Mouse (Mus musculus) E14TG2a.4 (cell line): ENCODE measurements around the gene Gm37240.

Source experiments
- H3K27me3 ChIP-seq: 2 replicates; pipeline ENCODE4 v1.6.1; 2014; ENCODE audit warnings: low read length, control low read depth; ENCODE audit not compliant: insufficient read depth
- H3K36me3 ChIP-seq: 2 replicates; pipeline ENCODE4 v1.6.1; 2014; ENCODE audit warnings: low read length, control low read depth; ENCODE audit not compliant: insufficient read depth
- H3K4me1 ChIP-seq: replicated peaks from 2 replicates; pipeline ENCODE4 v1.6.1; 2014; ENCODE audit warnings: low read depth, low read length, control low read depth
- H3K4me3 ChIP-seq: replicated peaks from 2 replicates; pipeline ENCODE4 v1.5.1; 2014; ENCODE audit warnings: mild to moderate bottlenecking, low read length
- H3K9me3 ChIP-seq: 2 replicates; pipeline ENCODE4 v1.6.1; 2014; ENCODE audit warnings: low read length, control low read depth
- CTCF ChIP-seq: conservative IDR thresholded peaks from 2 replicates; pipeline ENCODE4 v1.5.1; 2014; ENCODE audit warnings: low read length
- NANOG ChIP-seq: IDR thresholded peaks from 2 replicates; pipeline ENCODE4 v1.6.1; 2014; ENCODE audit warnings: borderline replicate concordance, low read length, mixed read lengths
- POU5F1 ChIP-seq: IDR thresholded peaks from 2 replicates; pipeline ENCODE4 v1.6.1; 2014; ENCODE audit warnings: low read length, borderline replicate concordance

Gm37240 gene

DNA sequence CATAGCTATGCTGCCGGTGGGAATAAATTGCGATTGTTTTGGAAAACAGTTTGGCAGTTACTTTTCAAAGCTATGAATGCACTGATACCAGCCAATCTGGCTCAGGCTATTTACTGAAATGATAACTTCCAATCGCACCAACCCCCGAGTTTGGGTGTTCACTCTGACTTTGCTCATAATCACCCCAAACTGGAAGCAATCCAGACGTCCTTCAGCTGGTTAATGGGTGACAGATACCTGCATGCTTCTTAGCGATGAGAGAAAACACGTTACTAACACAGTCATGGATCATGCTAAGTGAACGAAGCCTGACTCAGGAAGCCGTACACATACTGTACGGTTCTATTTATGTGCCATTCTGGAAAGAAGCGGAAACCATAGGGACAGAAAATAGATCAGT lies 702.4 kb downstream of the Gm37240 start:
- Histone ChIP-seq H3K4me1 (peaks cover 20% of the 10 kb centered on the region), H3K27me3 (peaks cover 19% of the 10 kb centered on the region; the same call in 1 of the 2 replicates), H3K4me3 (no peak overlapping the region), H3K9me3 (peaks cover 13% of the 10 kb centered on the region), H3K36me3 (no peaks in the 10 kb centered on the region)
- no peak for TF ChIP-seq CTCF
- no peak for TF ChIP-seq POU5F1
- no peak for TF ChIP-seq NANOG

DNA sequence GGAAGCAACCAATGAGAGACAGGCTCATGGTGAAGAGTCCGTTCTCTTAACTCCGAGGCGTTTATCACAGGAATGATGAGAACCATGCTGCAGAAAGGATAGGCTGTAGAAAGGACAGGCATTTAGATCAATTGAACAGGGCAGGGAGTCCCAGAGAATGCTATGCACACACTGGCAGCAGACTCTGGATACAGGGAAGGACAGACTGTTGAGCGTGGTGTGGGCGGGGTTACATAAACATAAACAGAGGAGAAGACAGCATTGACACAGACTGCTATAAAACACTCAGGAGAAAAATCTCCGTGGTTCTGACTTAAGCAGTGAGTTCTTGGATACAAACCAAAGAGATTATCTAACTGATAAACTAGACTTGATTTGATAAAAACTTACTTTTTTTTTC lies 703.2 kb downstream of the Gm37240 start:
- Histone ChIP-seq H3K36me3 (no peaks in the 10 kb centered on the region), H3K4me3 (no peak overlapping the region), H3K9me3 (peaks cover 13% of the 10 kb centered on the region), H3K27me3 (peaks cover 19% of the 10 kb centered on the region; the same call in 1 of the 2 replicates), H3K4me1 (peaks cover 20% of the 10 kb centered on the region)
- TF ChIP-seq POU5F1 = no peak
- TF ChIP-seq NANOG = no peak
- TF ChIP-seq CTCF = no peak

DNA sequence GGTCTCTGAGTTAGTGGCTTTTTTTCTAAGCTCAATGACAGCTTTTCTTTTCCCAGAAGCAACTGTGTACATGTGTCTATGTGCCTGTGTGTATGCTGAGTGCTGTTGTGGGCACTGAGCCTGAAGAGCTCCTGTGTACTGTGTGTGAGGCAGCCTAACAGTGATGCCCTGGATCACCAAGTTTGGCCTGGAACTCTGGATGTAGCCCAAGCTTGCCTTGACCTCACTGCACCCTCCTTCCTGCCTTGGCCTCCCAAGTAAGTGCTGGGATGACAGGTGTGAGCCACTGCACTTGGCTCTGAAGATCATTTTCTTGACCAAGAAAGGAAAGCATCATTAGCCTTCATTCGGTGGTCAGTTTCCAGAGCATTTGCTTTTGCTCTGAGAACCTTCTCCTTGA lies 710.6 kb downstream of the Gm37240 start:
- no peak overlapping the region for H3K4me3 ChIP-seq
- no peaks in the 10 kb centered on the region for H3K36me3 ChIP-seq
- TF ChIP-seq CTCF (no peak), POU5F1 (no peak), NANOG (no peak)
- 0 out of 2 replicates have a peak, but pooled peaks cover 12% of the 10 kb centered on the region for H3K27me3 ChIP-seq
- no peaks in the 10 kb centered on the region; the same call in 1 of the 2 replicates for H3K4me1 ChIP-seq
- H3K9me3 ChIP-seq = no peaks in the 10 kb centered on the region

GRCm38 (mm10) chr3:85174542-85175469 lies 712.5 kb downstream of the Gm37240 start:
- Histone ChIP-seq H3K9me3 (no peaks in the 10 kb centered on the region), H3K27me3 (0 out of 2 replicates have a peak, but pooled peaks cover 12% of the 10 kb centered on the region), H3K4me3 (no peak overlapping the region), H3K4me1 (no peaks in the 10 kb centered on the region; the same call in 1 of the 2 replicates), H3K36me3 (no peaks in the 10 kb centered on the region)
- no peak for TF ChIP-seq CTCF

DNA sequence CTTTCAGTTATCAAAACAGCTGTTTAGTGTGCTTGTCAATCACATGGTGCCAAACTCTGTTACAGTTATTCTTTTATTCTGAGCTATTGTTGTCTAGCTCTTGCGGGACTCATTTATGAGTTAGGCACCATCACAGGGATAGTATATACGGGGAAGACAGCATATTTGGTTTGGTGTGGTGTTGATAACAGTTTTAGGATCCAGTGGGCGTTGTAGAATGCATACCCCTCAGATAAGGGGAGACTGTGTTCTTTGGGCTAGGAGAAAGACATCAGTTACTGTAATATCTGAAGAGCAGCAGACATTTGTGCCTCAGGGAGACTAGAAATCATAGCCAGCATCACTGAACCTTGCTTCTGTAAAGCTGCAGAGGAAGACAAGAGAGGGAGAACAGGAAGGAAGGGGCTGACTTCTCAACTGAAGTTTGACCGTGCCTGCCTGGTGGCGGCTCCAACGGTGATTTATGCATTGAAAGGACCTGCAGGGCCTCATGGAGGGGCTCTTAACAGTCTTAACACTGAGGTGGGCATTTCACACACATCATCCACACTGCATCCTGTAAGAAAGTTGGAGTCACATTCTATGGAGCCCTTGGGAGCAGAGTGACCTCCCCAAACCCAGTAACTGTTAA lies 713.8 kb downstream of the Gm37240 start:
- H3K36me3 ChIP-seq = no peaks in the 10 kb centered on the region
- TF ChIP-seq NANOG (no peak), CTCF (no peak), POU5F1 (no peak)
- H3K4me3 ChIP-seq = no peak overlapping the region
- no peaks in the 10 kb centered on the region for H3K9me3 ChIP-seq
- H3K4me1 ChIP-seq = no peaks in the 10 kb centered on the region; the same call in 1 of the 2 replicates
- H3K27me3 ChIP-seq = 0 out of 2 replicates have a peak, but pooled peaks cover 12% of the 10 kb centered on the region

DNA sequence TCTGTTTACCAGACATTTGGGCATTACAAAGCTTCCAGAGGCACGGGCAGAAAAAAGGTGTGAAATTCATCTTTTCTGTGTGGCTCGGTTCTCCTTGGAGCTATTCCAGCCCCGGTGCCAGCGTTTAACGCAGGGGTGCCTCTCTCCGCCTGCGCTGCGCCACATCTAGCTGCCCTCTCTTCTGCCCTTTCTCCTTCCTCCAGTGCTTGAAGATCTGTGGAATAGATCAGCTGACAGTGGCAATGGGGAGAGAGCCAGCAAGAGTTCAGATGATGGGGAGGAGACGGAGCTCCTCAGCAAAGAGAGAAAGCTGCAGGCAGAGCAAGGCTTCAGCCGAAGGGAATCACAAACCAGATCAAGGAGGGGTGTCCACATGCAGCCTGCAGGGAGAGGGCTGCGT lies 714.8 kb downstream of the Gm37240 start:
- H3K4me3 ChIP-seq = no peak overlapping the region
- H3K27me3 ChIP-seq = 0 out of 2 replicates have a peak, but pooled peaks cover 12% of the 10 kb centered on the region
- TF ChIP-seq CTCF (no peak), POU5F1 (no peak), NANOG (no peak)
- no peaks in the 10 kb centered on the region for H3K9me3 ChIP-seq
- no peaks in the 10 kb centered on the region; the same call in 1 of the 2 replicates for H3K4me1 ChIP-seq
- no peaks in the 10 kb centered on the region for H3K36me3 ChIP-seq

GRCm38 (mm10) chr3:85172096-85172495 lies 715.2 kb downstream of the Gm37240 start:
- no peak for TF ChIP-seq NANOG
- TF ChIP-seq POU5F1 = no peak
- TF ChIP-seq CTCF = no peak
- Histone ChIP-seq H3K27me3 (0 out of 2 replicates have a peak, but pooled peaks cover 12% of the 10 kb centered on the region), H3K4me1 (no peaks in the 10 kb centered on the region; the same call in 1 of the 2 replicates), H3K4me3 (no peak overlapping the region), H3K36me3 (no peaks in the 10 kb centered on the region), H3K9me3 (no peaks in the 10 kb centered on the region)

DNA sequence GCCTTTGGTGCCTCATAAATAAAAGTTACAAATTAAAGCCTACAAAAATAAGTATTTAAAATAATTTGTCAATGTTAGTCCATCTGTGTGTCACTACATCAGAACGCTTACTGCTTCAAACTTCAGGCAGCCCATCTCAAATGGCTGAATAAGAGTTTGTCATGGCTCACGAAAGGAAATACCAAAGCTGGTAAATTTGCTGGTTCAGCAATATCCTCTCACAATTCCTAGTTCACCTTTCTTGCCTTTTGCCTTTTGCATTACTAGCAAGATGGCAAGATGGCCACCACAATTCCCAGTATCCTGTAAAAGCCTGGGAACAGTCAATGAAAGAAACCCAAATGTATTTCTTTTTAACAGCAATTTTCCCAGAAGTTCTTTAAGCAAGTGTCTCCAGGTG lies 718.5 kb downstream of the Gm37240 start:
- Histone ChIP-seq H3K27me3 (0 out of 2 replicates have a peak, but pooled peaks cover 12% of the 10 kb centered on the region), H3K9me3 (no peaks in the 10 kb centered on the region), H3K36me3 (no peaks in the 10 kb centered on the region), H3K4me3 (no peak overlapping the region), H3K4me1 (no peaks in the 10 kb centered on the region)
- TF ChIP-seq NANOG (no peak), POU5F1 (no peak), CTCF (no peak)
